Mouse (Mus musculus) neural tube, embryonic 14.5 days (tissue): ENCODE data around the gene Clcnka. TPM values are rescaled to one million over a fixed set of nuclear protein-coding genes. Genes with fewer than 3 reads are reported as not detected.

Experiments used
- ATAC-seq: fragments of 200-750 bp; cut with Nextera tagmentation; 2 replicates; pipeline ENCODE4 v1.8.0; 2017; ENCODE audit warnings: low read depth, mild to moderate bottlenecking, moderate TSS enrichment, moderate library complexity
- H3K27ac ChIP-seq: fragments of 300-500 bp; sonication (generic); 2 replicates; pipeline ENCODE4 v1.5.1; 2014; ENCODE audit warnings: low read depth, mild to moderate bottlenecking, control low read depth, low read length, moderate library complexity, mixed read lengths
- H3K27me3 ChIP-seq: fragments of 300-500 bp; sonication (generic); 2 replicates; pipeline ENCODE4 v1.6.1; 2014; ENCODE audit warnings: low read length; ENCODE audit not compliant: control insufficient read depth, insufficient read depth
- H3K36me3 ChIP-seq: fragments of 300-500 bp; sonication (generic); 2 replicates; pipeline ENCODE4 v1.6.1; 2014; ENCODE audit warnings: low read length, mixed read lengths; ENCODE audit not compliant: control insufficient read depth, insufficient read depth
- H3K4me1 ChIP-seq: fragments of 300-500 bp; sonication (generic); 2 replicates; pipeline ENCODE4 v1.6.1; 2014; ENCODE audit warnings: low read length; ENCODE audit not compliant: control insufficient read depth, insufficient read depth
- H3K4me2 ChIP-seq: fragments of 300-500 bp; sonication (generic); 2 replicates; pipeline ENCODE4 v1.6.1; 2014; ENCODE audit warnings: mild to moderate bottlenecking, low read depth, low read length, control low read depth
- H3K4me3 ChIP-seq: fragments of 300-500 bp; sonication (generic); 2 replicates; pipeline ENCODE4 v1.5.1; 2014; ENCODE audit warnings: low read depth, low read length, control low read depth, mixed read lengths
- H3K9ac ChIP-seq: fragments of 300-500 bp; sonication (generic); replicated peaks from 2 replicates; pipeline ENCODE4 v1.6.1; 2014; ENCODE audit warnings: low read depth, mild to moderate bottlenecking, control low read depth, low read length, mixed read lengths
- H3K9me3 ChIP-seq: fragments of 300-500 bp; sonication (generic); 2 replicates; pipeline ENCODE4 v1.6.1; 2016; ENCODE audit warnings: low read length; ENCODE audit not compliant: control insufficient read depth
- WGBS: fragments of 180-500 bp; shearing (Covaris S2); extraction: QIAGEN DNeasy Blood & Tissue Kit; methylation state at CpG from one replicate; pipeline ENCODE4 v1.1.7; 2014; 5-methylcytosine and 5-hydroxymethylcytosine counted together
- polyA plus RNA-seq: library from polyadenylated mRNA; unstranded; fragments of >200 nt; fragmentation: Nextera tagmentation; extraction: Ambion mirVana; gene quantifications from 2 replicates; pipeline ENCODE4 v1.2.1, GENCODE M21; 2014

The Clcnka gene
- polyA plus RNA-seq, 1 experiment from 2014 or later, result 0.33 TPM

DNA sequence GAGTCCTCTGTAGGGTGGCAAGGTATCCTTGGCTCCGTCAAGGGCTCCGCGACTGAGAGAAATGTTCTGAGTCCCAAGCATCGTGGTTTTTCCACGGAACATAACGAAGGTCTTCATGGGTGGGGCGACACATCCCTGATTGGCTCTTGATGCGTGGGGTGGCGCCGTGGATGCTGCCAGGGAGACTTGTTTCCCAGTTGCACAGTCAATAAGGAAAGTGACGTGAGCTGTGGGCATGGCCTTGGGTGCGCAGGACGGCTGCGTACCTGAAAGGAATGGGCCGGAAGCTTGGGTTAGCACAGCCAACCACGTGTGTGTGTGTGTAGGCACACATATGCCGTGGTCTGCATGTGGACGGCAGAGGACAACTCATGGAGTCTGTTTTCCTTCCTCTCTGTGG, 34.7 kb upstream of the Clcnka start:
- no peak for ATAC-seq
- Histone ChIP-seq H3K27me3 (no peaks in the 10 kb centered on the region), H3K9me3 (no peaks in the 10 kb centered on the region), H3K27ac (no peak overlapping the region), H3K4me3 (no peak overlapping the region), H3K36me3 (no peaks in the 10 kb centered on the region), H3K4me1 (no peaks in the 10 kb centered on the region), H3K4me2 (no peak overlapping the region), H3K9ac (no peak overlapping the region)
- 86% methylated on average over 18 of the region's 18 CpGs for WGBS

DNA sequence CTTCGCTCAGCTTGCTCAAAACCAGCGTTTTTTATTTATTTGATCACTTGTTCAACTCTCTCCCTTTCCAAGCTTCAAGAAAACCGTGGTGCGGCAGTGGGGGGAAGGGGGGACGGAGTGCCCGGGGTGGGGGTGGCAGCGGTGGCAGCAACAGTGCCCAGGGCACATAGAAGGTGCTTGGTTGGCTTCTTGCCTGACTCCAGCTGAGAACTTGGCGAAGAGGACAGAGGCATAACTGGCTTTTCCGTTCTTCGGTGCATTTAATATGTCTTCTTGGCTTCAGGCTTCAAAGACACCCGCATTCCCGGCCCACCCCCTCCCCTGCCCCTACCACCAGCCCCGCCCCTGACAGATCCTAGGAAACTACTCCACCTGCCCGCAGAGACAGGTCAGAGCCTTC, 34.1 kb upstream of the Clcnka start:
- no peaks in the 10 kb centered on the region for H3K4me1 ChIP-seq

DNA sequence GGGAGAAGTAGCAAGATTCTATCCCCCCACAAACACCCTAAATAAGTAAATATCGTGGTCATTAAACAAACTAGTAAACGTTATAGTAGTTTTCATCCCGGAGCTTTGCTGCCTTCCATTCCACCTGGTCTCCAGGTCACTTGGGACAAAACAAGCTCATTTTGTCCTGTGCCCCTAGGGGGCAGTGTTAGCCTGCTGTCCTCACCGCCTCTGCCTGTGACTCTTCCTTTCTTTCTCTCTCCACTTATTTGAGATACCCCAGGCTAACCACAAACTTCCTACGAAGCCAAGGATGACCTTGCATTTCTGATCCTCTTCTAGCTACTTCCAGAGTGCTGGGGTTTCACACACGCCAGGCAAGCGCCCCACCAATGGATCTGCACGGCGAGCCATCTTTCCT, 32.5 kb upstream of the Clcnka start:
- ATAC-seq, result no peak
- H3K27ac ChIP-seq, result no peak overlapping the region
- H3K4me2 ChIP-seq, result no peak overlapping the region
- H3K9ac ChIP-seq, result no peak overlapping the region
- WGBS, result 43% methylated on average over 9 of the region's 9 CpGs
- no peaks in the 10 kb centered on the region for H3K27me3 ChIP-seq
- no peak overlapping the region for H3K4me3 ChIP-seq
- H3K36me3 ChIP-seq, result no peaks in the 10 kb centered on the region
- H3K9me3 ChIP-seq, result no peaks in the 10 kb centered on the region
- no peaks in the 10 kb centered on the region for H3K4me1 ChIP-seq

More for the DNA sequence above, 34.1 kb upstream of the Clcnka start:
- Histone ChIP-seq H3K27ac (no peak overlapping the region), H3K27me3 (no peaks in the 10 kb centered on the region), H3K9me3 (no peaks in the 10 kb centered on the region), H3K4me2 (no peak overlapping the region), H3K9ac (no peak overlapping the region), H3K4me3 (no peak overlapping the region), H3K36me3 (no peaks in the 10 kb centered on the region)
- 68% methylated on average over 14 of the region's 14 CpGs for WGBS
- no peak for ATAC-seq

DNA sequence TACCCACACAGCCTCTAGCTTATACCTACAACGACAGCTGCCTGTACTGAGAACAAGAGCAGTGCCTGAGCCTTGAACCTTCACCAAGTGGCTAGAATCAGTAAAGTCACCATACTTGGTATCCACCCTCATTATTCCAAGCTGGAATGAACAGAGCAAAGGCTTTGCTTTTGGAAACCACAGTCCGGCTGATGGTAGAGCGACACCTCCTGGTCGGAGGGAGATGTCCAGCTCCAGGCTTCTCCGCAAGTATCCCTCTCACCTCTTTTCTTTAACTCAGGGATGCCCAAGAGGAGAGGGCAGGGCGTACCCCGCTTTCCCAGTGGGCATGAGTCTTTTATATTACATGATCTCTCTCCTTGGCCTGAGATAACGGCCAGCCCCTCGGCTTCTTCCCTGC, 31.3 kb upstream of the Clcnka start:
- Histone ChIP-seq H3K9me3 (no peaks in the 10 kb centered on the region), H3K36me3 (no peaks in the 10 kb centered on the region), H3K9ac (no peak overlapping the region), H3K4me2 (no peak overlapping the region), H3K4me1 (0 out of 2 replicates have a peak, but pooled peaks cover 2% of the 10 kb centered on the region), H3K4me3 (no peak overlapping the region), H3K27ac (no peak overlapping the region), H3K27me3 (no peaks in the 10 kb centered on the region)
- ATAC-seq, result no peak
- WGBS, result 52% methylated on average over 9 of the region's 9 CpGs

DNA sequence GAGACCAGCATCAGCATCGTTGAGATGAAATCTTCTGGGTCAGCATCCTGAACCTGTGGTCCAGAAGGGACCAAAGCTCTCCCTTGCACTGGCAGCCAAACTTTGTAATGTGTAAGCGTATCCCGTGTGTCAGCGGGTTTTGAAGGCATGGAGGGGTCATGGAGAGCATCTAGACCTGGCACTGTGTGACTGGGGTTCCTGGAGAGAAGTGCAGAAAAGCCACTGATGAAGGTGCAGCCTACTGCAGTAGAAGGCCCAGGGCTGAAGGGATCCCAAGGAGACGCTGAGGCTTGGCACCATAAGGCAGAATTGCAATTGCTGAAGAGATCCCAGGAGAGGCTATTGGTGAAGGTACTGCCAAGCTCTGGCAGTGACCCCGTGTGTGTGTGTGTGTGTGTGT, 30.9 kb upstream of the Clcnka start:
- no peak for ATAC-seq
- 75% methylated on average over 6 of the region's 6 CpGs for WGBS
- Histone ChIP-seq H3K4me1 (0 out of 2 replicates have a peak, but pooled peaks cover 2% of the 10 kb centered on the region), H3K4me2 (no peak overlapping the region), H3K27me3 (no peaks in the 10 kb centered on the region), H3K27ac (no peak overlapping the region), H3K36me3 (no peaks in the 10 kb centered on the region), H3K4me3 (no peak overlapping the region), H3K9me3 (no peaks in the 10 kb centered on the region), H3K9ac (no peak overlapping the region)

DNA sequence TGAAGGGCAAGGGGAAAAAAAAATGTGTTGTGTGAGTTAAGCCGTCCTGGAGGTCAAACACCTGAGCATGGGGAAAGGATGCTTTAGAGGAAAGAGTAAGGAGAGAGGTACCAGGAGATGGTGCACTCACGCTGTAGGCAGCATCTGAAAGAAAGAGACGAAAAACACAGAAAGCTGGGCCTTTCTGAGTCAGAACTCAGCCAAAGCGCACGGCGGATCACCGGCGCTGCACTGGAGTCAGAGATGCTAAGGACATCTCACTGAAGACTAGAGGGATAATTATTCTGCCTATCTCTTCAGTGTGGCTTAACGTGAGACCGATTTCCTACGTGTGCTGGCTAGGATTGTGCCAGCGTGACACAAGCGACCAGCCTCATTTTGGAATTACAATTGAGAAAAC, 29.4 kb upstream of the Clcnka start:
- ATAC-seq, result no peak

DNA sequence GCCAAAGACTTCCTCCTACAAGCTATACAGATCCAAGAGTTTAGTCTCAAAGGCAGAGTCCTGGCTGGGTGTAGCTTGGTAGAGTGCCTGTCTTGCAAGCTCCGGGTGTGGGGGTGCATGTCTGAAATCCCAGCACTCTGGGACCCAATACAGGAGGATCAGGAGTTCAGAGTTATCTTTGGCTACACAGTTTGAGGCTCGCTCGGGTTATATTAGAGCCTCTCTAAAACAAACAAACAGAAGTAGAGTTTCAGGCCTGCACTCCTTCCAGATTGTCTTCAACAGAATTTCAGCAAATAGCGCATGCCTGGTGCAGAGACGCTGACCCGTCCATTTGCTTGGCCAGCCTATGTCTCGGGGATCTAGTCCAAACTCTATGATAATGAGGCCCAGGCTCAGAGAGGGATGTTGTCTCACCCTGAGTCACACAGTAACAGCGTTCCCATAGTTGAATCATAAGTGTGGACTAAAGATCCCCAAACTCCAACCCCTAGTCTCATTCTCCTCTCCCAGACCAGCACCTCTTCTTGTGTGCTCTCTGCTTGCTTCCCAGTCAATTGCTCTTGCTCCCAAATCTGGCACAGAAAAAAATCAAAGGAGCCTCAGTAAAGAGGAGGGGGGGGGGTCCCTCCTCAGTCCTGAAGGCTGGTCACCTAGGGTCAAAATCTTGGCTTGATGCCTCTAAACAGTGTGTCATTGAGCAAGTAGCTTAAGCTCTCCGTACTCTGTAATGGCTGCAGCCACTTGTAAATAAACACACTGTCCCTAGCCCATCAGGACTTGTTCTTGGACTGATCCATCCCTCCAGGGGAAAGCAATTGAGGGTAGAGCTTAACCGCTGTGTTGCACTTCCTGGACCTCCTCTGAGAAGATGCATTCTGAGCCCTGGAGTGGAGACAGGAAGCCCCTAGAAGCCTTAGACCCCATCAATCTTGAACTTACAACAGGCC, 28.5 kb upstream of the Clcnka start:
- no peak overlapping the region for H3K9ac ChIP-seq
- ATAC-seq, result no peak
- H3K27me3 ChIP-seq, result no peaks in the 10 kb centered on the region
- no peaks in the 10 kb centered on the region for H3K36me3 ChIP-seq
- H3K4me1 ChIP-seq, result 0 out of 2 replicates have a peak, but pooled peaks cover 2% of the 10 kb centered on the region
- WGBS, result 81% methylated on average over 10 of the region's 10 CpGs
- no peak overlapping the region for H3K27ac ChIP-seq
- H3K4me2 ChIP-seq, result no peak overlapping the region
- no peaks in the 10 kb centered on the region for H3K9me3 ChIP-seq
- no peak overlapping the region for H3K4me3 ChIP-seq

More for the DNA sequence above, 29.4 kb upstream of the Clcnka start:
- Histone ChIP-seq H3K9me3 (no peaks in the 10 kb centered on the region), H3K4me3 (no peak overlapping the region), H3K4me2 (no peak overlapping the region), H3K27me3 (no peaks in the 10 kb centered on the region), H3K36me3 (no peaks in the 10 kb centered on the region), H3K9ac (no peak overlapping the region), H3K4me1 (0 out of 2 replicates have a peak, but pooled peaks cover 2% of the 10 kb centered on the region), H3K27ac (no peak overlapping the region)
- WGBS, result 88% methylated on average over 13 of the region's 13 CpGs

DNA sequence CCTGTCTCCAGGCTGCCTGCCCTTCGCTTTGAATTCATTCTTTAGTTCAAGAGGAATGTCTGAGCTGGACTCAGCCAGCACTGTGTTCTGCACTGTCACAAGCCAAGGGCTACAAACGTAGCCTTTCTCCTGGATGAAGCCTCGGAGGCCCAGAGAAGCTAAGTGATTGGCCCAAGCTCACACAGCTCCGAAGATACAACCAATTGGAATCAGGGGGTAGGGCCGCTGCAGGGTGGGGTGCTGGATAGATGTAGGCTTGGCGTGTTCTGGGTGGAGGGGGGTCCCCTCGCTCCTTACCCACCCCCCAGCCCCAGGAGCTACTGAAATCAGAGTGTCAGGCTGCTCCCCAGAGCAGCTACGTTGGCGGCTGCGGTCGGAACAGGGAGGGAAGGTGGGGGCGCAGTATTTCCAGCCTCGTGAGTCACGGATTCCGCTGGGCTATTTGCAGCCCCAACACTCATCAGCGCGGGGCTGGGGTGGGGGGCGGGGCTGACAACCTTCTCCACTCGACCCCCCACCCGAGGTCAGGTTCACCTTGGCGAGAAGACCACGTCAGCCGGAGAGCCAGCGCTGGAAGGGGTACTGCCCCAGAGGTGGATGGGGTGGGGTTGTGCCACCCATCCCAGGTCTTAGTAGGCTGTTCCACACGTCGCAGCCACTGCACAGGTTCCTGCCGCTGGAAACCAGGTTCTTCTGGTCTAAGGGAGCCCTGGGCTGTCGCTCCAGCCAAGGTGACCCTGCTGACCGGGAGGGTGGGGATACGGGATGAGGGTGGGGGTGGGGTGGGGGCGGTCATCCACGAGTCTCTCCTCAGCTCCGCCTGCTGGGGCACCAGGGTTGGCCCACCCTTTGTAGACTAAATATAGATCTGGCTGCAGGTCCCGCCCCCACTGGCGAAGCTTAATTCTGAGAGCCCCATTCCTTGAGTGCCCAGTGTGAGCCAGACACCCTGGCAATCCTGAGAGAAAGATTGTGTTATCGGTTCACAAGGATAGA, 27.3 kb upstream of the Clcnka start:
- ATAC-seq, result peak; percentile 92
- H3K36me3 ChIP-seq, result no peaks in the 10 kb centered on the region

More for the DNA sequence above, 27.3 kb upstream of the Clcnka start:
- H3K27ac ChIP-seq, result no peak overlapping the region
- H3K27me3 ChIP-seq, result no peaks in the 10 kb centered on the region
- peak overlapping the region; percentile 63 for H3K9ac ChIP-seq
- H3K4me3 ChIP-seq, result peak overlapping the region; percentile 42
- peak overlapping the region; percentile 82 for H3K4me2 ChIP-seq
- 3% methylated on average over 36 of the region's 36 CpGs for WGBS
- H3K9me3 ChIP-seq, result no peaks in the 10 kb centered on the region
- 0 out of 2 replicates have a peak, but pooled peaks cover 2% of the 10 kb centered on the region for H3K4me1 ChIP-seq
